Mouse (Mus musculus): ENCODE measurements around the gene Zbtb7a.
"Not testable (repeated sequence)": the region's sequence is repeated elsewhere in the genome, so short reads cannot be mapped to it uniquely, and the experiment has no call there.

The Zbtb7a gene

DNA sequence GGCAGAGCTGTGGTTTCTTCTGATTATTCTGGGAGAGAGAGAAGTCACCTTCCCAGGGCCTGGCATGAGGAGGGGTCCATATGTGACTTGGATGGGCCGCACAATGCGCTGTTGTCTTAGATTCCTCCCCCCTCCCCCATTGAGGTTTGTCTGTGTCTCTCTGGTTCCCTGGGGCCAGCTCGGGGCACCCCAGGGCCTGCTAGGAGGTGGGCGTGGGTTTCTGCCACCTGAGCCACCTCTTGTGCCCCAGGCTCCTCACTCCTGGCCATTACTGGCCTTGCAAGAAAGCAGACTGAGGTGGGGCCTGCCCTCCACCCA, 4.5 kb downstream of the Zbtb7a start:
- DNase-seq: no peak

DNA sequence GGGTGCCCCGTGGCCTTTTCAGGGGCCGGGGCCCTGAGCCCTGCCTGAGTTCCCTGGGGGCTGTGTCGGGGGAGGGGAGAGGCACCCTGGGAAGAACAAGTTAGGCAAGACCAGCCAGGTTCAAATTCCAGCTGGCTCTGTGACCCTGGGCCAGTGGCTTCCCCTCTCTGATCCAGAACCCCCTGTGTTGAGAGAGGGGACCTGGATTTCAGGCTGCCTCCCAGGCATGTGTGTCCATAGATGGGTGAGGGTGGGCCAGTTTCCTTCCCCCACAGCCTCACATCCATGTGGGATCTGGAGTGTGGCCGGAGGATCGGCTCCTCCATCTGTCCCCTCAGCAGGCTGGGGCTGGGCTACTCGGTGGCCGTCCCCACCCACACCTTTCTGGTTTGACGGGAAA, 5.0 kb downstream of the Zbtb7a start:
- no peak for DNase-seq

DNA sequence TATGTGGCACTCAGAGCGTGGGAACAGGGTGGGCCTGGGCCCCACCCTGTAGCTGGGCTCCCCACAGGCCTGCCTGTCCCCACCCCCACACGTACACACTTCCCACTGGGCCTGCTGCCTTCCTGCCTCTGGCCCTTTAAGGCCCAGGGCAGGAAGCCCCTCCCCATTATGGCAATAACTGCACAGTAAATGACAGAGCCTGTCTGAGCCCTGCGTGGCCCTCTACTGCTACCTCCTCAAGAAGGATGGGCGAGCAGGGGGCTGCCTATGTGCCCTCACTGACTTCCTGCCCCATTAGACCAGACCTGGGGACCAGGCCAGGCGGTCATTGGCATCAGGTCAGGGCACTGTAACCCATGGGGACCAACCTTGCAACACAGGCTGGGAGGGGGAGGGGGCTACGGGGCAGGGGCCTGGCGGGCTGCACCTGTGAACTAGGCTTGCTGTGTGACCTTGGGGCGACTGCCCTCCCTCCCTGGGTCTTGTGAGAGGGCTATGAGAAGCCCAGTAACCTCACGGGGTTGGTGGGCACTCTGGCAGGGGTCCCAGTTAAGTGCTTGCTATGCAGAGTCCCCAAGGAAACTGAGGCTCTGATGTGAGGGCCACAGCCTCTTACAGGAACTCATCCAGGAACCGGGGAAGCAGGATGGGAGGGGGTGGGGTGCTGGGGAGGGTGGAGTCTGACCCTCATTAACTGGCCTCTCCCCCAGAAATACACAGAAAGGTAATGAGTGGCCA, 5.9 kb downstream of the Zbtb7a start:
- DNase-seq: no peak

DNA sequence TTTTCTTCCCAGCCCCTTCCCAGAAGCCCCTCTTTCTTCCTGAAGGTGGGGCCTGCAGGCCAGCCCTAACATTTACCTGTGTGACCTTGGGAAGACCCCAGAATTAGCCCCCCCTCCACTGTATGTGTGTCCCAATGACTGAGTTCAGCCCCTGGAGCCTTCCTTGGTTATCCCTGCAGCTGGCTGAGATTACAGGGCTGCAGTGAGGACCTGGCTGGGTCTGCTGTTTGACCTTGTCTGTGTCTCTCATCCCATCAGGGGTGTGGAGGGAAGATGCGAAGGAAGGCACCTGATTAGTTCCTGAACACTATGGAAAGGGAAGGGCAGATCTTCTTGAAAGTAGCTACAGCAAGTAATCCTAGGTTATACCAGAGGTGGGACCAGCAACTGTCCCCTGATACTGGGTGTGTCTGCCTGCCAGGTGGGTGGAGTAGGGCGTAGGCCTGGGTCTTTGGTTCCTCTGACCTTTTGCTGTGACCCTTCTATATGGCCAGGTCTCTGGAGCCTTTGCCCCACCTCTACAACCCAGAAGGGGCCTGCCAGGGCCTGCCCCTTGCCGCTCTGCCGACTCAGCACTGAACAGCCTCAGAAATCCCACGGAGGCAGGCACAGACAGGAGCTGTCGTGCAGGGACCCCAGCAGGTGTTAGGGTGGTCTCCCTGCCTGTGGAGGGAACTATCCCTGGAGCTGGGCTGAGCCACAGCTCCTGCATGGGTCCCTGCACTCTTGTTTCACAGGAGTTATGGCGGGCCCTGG, 6.6 kb downstream of the Zbtb7a start:
- DNase-seq: no peak

DNA sequence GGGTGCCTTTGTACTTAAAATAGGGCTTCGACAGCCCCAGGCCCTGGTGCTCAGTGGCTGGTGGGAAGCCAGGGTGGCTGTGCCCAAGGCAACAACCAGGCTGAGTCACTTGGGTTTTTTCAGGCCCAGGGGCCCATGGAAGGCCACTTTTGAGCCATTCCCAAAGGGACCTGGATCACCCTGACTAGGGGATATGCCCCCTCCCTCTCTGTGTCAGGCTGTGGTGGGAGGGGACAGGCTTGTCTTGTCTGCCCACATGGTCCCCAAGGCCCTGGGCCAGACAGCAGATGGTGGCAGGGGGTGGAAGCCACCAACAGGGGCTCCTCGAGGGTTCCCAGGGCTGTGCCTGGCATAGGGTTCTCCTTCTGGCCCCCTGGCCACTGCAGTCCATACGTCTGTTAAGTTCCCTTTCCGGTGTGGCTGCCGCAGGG, 7.5 kb downstream of the Zbtb7a start:
- no peak for DNase-seq

DNA sequence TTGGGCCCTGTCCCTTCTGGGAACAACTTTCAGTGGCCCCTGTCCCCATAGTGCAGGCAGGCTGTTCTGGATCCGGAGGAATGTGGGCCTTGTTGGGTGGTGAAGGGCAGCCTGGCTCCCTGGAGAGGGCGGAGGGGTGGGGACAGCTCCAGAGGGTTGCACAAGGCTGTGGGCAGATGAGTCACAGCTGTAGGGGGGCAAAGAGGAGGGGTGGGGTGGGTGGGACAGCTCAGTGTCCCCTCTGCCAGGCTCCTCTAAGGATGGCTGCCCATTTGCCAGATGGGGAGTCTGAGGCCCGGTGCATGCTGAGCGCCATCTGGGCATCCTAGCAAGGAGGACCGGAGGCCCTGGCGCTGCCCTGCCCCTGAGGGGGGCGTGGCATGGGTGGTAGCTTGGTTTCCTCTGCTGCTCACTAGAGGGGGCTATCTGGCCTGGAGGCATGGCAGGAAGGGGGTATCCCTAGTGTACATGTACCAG, 8.2 kb downstream of the Zbtb7a start:
- no peak for DNase-seq

DNA sequence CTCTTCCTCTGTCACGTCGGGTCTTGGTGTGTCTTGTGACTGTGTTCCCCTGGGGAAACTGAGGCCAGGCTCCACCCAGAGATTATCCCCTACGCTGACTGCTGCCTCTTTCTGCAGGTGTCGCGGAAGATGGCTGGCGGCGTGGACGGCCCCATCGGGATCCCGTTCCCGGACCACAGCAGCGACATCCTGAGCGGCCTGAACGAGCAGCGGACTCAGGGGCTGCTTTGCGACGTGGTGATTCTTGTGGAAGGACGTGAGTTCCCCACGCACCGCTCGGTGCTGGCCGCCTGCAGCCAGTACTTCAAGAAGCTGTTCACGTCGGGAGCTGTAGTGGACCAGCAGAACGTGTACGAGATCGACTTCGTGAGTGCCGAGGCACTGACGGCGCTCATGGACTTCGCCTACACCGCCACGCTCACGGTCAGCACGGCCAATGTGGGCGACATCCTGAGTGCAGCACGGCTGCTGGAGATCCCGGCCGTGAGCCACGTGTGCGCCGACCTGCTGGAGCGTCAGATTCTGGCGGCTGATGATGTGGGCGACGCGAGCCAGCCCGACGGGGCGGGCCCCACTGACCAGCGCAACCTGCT, 8.9 kb downstream of the Zbtb7a start:
- no peak for DNase-seq

DNA sequence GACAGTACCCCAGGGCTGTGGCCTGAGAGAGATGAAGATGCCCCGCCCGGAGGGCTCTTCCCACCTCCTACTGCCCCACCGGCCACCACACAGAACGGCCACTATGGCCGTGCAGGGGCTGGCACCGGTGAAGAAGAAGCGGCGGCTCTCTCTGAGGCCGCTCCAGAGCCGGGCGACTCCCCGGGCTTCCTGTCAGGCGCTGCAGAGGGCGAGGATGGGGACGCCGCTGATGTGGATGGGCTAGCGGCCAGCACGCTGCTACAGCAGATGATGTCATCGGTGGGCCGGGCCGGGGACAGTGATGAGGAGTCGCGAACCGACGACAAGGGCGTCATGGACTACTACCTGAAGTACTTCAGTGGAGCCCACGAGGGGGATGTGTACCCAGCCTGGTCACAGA, 9.6 kb downstream of the Zbtb7a start:
- no peak for DNase-seq

DNA sequence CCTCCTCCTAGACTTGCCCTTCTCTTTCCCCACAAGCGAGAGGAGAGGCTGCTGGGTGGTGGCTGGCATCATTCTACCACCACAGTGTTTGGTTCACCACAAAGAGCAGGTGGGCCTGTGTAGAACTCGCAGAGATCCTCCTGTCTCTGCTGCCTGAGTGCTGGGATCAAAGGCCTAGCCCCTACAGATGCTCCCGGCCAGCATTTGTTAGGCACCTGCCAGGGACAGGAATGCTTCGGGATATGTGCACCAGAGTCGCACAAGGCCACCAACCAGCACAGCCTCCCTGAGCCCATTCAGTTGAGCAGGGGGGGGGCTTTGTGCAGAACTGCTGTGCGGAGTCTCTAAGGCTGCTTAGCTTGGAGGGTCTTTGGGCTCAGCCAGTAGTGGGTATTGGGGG, 10.3 kb downstream of the Zbtb7a start:
- no peak for DNase-seq

DNA sequence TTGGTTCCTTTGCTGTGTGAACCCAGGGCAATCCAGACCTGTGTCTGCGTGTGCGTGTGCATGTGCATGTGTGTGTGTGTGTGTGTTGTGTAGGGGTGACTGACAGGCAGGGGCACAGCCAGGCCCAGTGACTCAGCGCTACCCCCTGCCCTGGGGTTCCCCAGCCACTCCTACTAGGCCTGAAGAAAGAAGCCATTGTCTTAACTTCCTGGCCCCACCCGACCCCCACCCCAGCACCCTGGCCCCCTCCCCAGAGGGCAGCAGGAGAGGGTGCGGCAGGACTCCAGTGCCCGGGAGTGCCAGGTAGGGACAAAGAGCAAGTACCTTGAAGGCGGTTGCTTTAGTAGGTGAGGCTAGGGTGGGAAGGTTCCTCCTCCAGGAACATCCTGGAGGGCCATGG, 10.8 kb downstream of the Zbtb7a start:
- no peak for DNase-seq

DNA sequence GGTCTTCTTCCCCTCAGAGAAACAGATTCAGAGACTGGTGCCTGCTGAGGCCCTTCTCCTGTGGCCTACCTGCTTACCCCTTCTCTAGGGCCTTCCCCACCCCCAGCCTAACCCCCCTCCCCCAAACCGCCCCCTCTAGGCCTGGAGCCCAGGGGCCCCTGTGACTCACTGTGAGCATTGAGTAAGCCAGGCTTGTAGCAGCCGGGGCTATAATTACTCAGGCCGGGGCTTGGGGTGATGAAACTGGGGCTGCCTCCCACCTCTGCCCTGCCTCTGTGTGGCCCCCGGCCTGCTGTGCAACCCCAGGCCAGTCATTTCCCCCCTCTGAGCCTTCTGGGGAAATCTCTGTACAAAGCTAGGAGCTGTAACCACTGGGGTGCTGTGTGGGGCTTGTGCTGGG, 11.3 kb downstream of the Zbtb7a start:
- DNase-seq: no peak

DNA sequence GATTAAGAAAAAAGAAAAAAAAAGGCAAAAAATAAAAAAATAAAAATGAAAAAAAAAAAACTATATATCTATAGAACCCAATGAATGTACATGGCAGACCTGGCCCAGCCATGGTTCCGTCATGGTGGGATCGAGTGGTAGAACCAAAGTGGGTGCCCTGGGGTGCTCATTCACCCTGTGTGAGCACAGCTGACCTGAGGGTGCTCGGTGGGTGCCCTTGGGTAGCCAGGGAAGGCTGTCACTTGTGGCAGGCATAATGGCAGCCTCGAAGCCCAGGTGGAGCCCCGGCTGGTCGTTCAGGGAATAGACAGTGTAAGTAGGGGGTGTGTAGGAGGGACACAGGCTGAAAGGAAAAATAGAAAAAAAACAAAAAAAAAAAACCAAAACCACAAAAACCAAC, 16.2 kb downstream of the Zbtb7a start:
- DNase-seq: no peak

DNA sequence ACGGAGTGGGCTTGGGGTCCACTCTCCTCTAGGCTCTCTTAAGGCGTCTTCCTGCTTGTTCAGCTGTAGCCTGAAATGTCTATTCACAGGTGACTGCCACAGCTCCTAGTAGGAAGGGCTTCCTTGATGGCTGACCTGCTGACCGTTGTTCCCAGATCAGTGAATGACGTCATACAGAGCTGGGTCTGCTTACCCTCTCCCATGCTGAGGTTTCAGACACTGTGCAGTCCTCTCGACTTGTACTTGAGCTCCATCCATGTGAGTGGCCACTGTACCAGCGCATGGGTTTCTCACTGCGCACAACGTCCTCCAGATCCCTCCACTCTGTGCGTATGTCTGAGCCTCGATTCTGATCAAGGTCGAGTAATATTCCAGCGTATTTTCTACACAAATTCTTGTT, 17.6 kb downstream of the Zbtb7a start:
- DNase-seq: no peak

DNA sequence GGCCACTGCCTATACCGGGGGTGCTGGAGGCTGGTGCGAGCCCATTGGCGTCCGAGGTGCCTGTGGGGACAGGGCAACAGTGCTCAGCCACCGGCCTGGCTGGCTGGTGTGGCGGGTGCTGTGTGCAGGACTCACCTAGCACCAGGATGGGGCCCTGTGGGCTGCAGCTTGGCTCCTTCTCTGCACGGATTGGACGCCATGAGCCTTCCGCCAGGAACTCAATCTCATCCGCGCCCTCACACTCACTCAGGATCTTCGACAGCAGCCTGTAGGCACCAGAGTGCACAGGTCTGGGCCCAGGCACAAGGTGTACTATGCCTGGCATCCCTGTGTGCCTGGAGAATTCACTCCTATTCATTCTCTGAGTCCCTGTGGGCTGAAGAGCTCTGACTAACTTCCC, 19.3 kb downstream of the Zbtb7a start:
- no peak for DNase-seq

DNA sequence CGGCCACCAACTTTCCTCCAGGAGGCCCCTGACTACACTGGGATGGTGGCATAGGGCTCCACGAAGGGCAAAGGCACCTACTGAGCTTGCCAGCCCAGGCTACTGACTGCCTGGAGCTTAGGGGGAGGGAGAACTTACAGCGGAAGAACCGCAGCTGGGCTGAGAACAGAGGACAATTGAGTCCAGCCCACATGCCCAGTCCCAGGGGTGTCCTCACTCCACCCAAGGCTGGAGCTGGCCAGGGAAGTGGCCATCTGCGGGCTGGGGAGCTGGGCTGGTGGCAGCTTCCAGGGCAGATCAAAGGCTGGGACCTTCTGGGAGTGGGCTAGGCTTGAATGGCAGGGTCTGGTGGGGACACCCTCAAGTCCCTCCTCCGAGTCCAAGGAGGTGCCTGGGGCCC, 19.7 kb downstream of the Zbtb7a start:
- no peak for DNase-seq

DNA sequence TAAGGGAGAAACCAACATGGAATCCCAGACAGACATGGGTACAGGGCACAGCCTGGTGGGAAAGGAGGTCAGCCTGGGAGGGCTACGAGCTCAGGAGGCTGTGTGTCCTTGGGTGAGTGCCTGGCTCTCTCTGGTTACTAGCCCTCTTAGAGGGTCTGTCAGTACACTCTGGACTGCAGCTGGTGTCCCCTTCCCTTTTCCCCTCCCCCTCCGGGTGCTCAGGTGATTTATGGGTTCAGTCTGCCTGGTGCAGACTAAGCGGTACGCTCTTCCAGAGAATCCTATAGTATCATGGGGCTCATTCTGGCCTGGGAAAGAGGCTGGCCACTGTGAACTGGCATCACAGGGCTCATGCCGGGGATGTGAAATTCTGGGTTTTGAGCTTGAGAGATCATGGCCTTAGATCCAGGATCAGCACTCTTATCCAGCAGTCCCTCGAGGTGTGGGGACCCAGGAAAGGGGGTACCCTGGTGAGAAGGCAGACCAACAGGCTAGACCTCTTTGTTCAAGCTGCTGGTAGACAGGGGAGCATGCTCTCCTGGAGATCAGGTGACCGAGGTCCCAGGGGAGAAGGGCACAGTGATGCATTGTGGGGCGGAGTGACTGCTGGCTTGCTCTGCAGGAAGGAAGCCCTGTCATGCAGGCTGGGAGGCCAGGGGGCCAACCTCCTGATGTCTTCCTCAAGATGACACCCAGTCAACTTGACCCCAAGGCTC, 26.7 kb downstream of the Zbtb7a start:
- DNase-seq: peak; percentile 63 to 64

DNA sequence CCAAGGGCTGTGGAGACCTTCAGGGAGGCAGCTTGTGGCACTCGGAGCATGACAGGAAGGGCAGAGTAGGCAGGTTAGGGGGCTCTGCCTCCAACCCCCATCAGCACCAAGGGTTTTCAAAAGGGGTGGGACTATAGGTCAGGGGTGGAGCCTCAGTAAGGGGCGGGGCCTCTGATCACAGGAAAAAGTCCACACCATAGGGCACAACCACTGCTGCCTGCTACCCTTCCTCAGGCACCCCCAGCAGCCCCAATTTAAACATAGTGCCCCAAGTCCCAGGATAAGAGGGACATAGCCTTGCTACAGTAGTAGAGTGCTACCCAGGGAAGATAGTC, 27.3 kb downstream of the Zbtb7a start:
- DNase-seq: no peak

DNA sequence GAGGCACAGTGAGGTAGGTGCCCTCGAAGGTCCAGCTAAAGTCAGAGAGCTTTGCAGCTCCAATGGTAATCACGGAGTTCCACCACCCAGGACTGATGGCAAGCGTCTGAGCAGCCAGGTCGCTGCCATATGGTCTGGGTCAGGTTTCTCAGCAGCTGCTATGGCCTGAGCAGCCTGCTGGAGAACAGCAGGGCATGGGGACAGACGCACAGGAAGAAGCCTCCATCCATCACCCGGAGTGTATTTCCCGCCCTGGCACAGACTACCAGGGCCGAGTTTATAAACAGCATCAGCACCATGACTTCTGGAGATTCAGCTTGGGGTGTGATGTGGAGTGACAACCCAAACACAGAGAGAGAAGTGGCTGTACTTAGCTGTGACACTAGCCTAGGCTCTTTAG, 30.1 kb downstream of the Zbtb7a start:
- DNase-seq: no peak

DNA sequence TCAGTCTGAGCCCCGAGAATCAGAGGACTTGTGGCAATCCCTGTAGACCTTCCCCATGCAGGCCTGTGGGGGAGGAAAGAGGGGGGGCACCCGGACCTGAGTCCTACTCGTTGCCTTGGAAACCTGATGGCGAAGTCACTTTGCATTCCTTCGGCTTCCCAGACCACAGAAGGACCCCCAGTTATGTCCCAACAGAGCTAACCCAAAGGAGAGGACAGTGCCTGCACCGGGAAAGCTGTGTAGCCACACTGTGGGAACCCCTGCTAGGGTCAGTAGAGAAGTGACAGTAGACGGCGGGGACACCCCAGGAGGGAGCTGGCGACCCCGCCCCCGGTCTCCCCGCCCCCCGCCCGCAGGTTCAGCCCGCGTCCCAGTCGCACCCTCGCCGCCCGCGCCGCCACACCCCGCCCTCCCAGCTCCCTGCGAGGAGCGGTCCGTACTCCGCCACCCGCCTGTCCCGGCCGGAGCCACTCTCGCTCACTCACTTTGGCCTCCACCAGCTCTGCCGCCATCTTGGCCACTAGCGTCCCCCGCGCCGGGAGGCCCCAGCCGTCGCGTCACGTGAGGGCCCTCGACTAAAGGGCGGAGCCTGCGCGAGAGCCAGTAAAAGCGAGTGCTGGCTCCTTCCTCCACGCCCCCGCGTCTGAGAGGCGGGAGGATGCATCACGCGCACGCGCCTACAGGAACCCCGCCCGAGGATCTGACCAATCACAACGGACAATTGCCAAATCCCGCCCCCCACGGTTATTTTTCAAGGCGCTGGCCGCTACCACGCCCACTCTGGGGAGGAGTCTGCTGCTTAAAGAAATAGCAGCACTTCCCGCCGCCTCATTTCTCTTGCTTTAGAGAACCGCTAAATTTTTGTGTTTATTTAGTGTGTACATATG, 32.4 kb downstream of the Zbtb7a start, which contains the start of gene Pias4:
TSS of gene Pias4 (minus strand) at position 724 of the 887 bp plus-strand sequence.
- DNase-seq: peak; percentile 100

DNA sequence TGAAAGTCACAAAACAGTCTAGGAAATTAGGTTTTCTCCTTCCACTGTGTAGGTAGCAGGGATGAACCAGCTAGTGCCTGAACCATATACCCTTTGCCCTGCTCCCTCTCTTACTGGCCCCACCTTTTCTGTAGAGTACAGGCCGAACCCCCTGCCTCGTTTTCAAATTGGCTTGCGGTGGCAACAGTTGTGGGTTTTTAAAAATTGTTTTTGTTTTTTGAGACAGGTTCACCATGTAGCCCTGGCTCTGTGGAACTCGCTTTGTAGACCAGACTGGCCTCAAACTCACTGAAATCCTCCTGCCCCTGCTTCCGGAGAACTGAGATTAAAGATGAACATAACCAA, 33.0 kb downstream of the Zbtb7a start:
- DNase-seq: no peak

DNA sequence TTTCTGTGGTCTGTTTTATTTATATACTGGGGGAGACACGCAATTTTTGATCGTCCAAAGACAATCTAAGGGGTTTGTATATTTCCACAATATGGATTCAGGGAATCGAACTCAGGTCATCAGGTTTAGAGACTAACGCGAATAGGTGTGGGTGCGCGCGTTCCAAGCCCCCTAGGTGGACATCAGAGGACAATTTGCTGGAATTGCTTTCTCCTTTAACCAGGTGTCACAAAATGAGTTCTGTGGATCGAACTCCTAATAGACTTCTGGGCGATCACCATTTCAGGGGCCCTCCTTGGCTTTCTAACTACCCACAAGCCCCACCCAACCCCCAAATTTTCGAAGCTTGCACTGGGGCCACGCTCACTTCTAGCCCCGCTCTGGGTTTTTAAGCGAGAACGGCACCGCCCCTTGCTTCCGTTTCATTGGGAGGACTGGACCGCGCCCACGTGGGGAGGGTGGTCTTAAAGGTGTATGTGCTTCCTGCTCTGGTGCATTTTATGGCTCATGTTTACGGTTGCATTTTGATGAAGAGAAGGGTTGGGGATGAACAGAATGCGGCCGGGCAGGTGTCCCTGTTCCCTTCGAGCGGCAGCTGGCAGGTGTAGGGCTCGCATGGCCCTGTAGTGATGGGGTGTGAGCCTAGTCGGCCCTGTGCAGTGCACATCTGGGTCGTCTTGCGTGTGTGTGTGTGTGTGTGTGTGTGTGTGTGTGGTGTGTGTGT, 33.7 kb downstream of the Zbtb7a start:
- peak; percentile 88 to 90 for DNase-seq

DNA sequence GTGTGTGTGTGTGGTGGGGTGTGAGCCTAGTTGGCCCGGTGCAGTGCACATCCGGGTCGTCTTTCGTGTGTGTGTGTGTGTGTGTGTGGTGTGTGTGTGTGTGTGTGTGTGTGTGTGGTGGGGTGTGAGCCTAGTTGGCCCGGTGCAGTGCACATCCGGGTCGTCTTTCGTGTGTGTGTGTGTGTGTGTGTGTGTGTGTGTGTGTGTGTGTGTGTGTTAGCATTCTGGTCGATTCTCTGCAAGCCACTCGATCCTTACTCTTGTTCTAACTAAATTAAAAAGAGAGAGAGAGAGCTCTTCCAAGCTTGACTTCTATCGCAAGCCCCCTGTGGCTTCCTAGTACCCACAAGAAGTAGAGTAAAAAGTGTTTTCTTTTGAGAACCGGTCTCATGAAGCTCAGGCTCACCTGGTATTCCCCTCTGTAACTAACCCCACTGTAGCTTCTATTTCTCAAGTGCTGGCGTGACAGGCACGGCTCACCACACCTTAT, 34.4 kb downstream of the Zbtb7a start:
- not testable (repeated sequence) for DNase-seq
